Mouse (Mus musculus): Measurements from ENCODE around the gene 4921536K21Rik.
A peak's percentile ranks its signal among the peaks of the same experiment; 100 is the strongest.

The 4921536K21Rik gene

GRCm38 (mm10) chr11:3855846-3856245, 39.1 kb downstream of the 4921536K21Rik start:
- no peak for DNase-seq (ENCODE audit: low read depth, low spot score)

- DNase-seq (ENCODE audit: low read depth, low spot score) = no peak
Observed at GRCm38 (mm10) chr11:3854156-3854555, 40.7 kb downstream of the 4921536K21Rik start.

- DNase-seq (ENCODE audit: low read depth, low spot score) = no peak
Observed at GRCm38 (mm10) chr11:3853481-3854034, 41.3 kb downstream of the 4921536K21Rik start.

- DNase-seq (ENCODE audit: low read depth, low spot score) = no peak
Observed at GRCm38 (mm10) chr11:3853031-3853430, 41.9 kb downstream of the 4921536K21Rik start.

GRCm38 (mm10) chr11:3851872-3852271, 43.0 kb downstream of the 4921536K21Rik start:
- DNase-seq (ENCODE audit: low read depth, low spot score) = no peak

- DNase-seq (ENCODE audit: low read depth, low spot score) = no peak
Observed at GRCm38 (mm10) chr11:3850746-3851277, 44.1 kb downstream of the 4921536K21Rik start.

GRCm38 (mm10) chr11:3850315-3850614, 44.6 kb downstream of the 4921536K21Rik start:
- no peak for DNase-seq (ENCODE audit: low read depth, low spot score)

- peak; percentile 79 for DNase-seq (ENCODE audit: low read depth, low spot score)
Observed at GRCm38 (mm10) chr11:3849469-3850314, 45.2 kb downstream of the 4921536K21Rik start.

- no peak for DNase-seq (ENCODE audit: low read depth, low spot score)
Observed at GRCm38 (mm10) chr11:3846351-3846750, 48.5 kb downstream of the 4921536K21Rik start.

- DNase-seq (ENCODE audit: low read depth, low spot score) = no peak
Observed at GRCm38 (mm10) chr11:3843943-3844734, 50.8 kb downstream of the 4921536K21Rik start.

Measured in ZHBTc4 (cell line).